Mouse (Mus musculus): Measurements from ENCODE around the gene Numbl. TPM values are rescaled to one million over a fixed set of nuclear protein-coding genes. Genes with fewer than 3 reads are reported as not detected.

Numbl gene
- total RNA-seq, 1 experiment = 14.1 TPM

- Histone ChIP-seq H3K36me3 (ENCODE audit: control insufficient read depth, insufficient read depth, low read length, poor library complexity, severe bottlenecking) (peaks cover 31% of the 10 kb centered on the region; the same call in 1 of the 2 replicates), H3K9me3 (ENCODE audit: control insufficient read depth, insufficient read depth, low read depth, low read length) (no peaks in the 10 kb centered on the region), H3K4me3 (ENCODE audit: insufficient read depth in 1 of 2, low read depth in 1 of 2, low read length in 2 of 2, poor library complexity in 1 of 2, severe bottlenecking in 1 of 2) (peak overlapping the region; percentile 4 to 63), H3K9ac (ENCODE audit: insufficient read depth, low read depth, low read length, poor library complexity, severe bottlenecking) (peak overlapping the region; percentile 58; the same call in 1 of the 2 replicates), H3K4me1 (ENCODE audit: control insufficient read depth in 2 of 2, insufficient read depth in 2 of 2, low read length in 2 of 2, poor library complexity in 1 of 2) (peaks cover 0 to 12% of the 10 kb centered on the region in 2 experiments; a peak in 2 of 4 replicates), H3K27ac (ENCODE audit: insufficient read depth, low read depth, low read length, poor library complexity, severe bottlenecking) (peak overlapping the region; percentile 30)
- DNase-seq (ENCODE audit: low read depth, low spot score) = peak; percentile 93
- in situ Hi-C loops (cut with MboI; ENCODE audit: low sequenced_read_pairs in 2 of 2, unreplicated experiment in 2 of 2) = no loop called here
- 0 out of 2 replicates have a peak, but pooled peaks have one; percentile 18 for TF ChIP-seq HCFC1 (IDR thresholded peaks at IDR 0.05; ENCODE audit: borderline replicate concordance, insufficient read depth, low read length)
- no peak for TF ChIP-seq ZNF384 (IDR thresholded peaks at IDR 0.05; ENCODE audit: low read depth, low read length)
- TF ChIP-seq ZC3H11A (IDR thresholded peaks at IDR 0.05; ENCODE audit: borderline replicate concordance, low read depth, low read length) = 0 out of 2 replicates have a peak, but pooled peaks have one; percentile 0
Measured at GRCm38 (mm10) chr7:27273739-27274351, 15.6 kb downstream of the Numbl start.

GRCm38 (mm10) chr7:27274916-27275315, 16.7 kb downstream of the Numbl start:
- no peak overlapping the region; the same call in 1 of the 2 replicates for H3K27ac ChIP-seq (ENCODE audit: insufficient read depth, low read depth, low read length, poor library complexity, severe bottlenecking)
- H3K9ac ChIP-seq (ENCODE audit: insufficient read depth, low read depth, low read length, poor library complexity, severe bottlenecking) = 0 out of 2 replicates have a peak overlapping the region, but pooled peaks have one; percentile 36
- in situ Hi-C loops (cut with MboI; ENCODE audit: low sequenced_read_pairs in 2 of 2, unreplicated experiment in 2 of 2) = loop anchor here in 1 of 2 experiments (25.0 kb wide), 1 partner anchor 412 kb away; the partner anchor contains the start of gene Zfp607b
- H3K36me3 ChIP-seq (ENCODE audit: control insufficient read depth, insufficient read depth, low read length, poor library complexity, severe bottlenecking) = peaks cover 33% of the 10 kb centered on the region; the same call in 1 of the 2 replicates
- no peak overlapping the region for H3K4me3 ChIP-seq (ENCODE audit: insufficient read depth in 1 of 2, low read depth in 1 of 2, low read length in 2 of 2, poor library complexity in 1 of 2, severe bottlenecking in 1 of 2)
- peaks cover 0 to 12% of the 10 kb centered on the region in 2 experiments; a peak in 2 of 4 replicates for H3K4me1 ChIP-seq (ENCODE audit: control insufficient read depth in 2 of 2, insufficient read depth in 2 of 2, low read length in 2 of 2, poor library complexity in 1 of 2)
- H3K9me3 ChIP-seq (ENCODE audit: control insufficient read depth, insufficient read depth, low read depth, low read length) = no peaks in the 10 kb centered on the region
- TF ChIP-seq HCFC1 (IDR thresholded peaks at IDR 0.05; ENCODE audit: borderline replicate concordance, insufficient read depth, low read length) = no peak
- TF ChIP-seq ZC3H11A (IDR thresholded peaks at IDR 0.05; ENCODE audit: borderline replicate concordance, low read depth, low read length) = no peak
- no peak for TF ChIP-seq CHD2 (IDR thresholded peaks at IDR 0.05; ENCODE audit: low read depth, low read length)
- no peak for DNase-seq (ENCODE audit: low read depth, low spot score)

DNA sequence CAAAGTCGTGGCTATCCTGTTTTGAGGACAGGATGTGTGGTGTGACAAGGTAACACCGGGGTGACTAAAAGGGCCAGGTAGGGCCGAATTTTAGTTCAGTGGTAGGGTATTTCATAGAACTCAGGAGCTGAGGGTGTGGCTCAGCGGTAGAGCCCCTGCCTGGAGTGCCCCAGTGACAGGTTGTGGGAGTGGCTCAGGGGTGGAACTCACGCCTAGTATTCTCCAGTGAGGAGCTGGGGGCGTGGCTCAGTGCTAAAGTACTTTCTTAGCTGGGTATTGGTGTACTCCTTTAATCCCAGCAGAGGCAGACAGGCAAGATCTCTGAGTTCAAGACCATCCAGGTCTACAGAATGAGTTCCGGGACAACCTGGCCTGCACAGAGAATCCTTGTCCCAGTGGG, 17.8 kb downstream of the Numbl start:
- peaks cover 0 to 12% of the 10 kb centered on the region in 2 experiments; a peak in 2 of 4 replicates for H3K4me1 ChIP-seq (ENCODE audit: control insufficient read depth in 2 of 2, insufficient read depth in 2 of 2, low read length in 2 of 2, poor library complexity in 1 of 2)
- in situ Hi-C loops (cut with MboI; ENCODE audit: low sequenced_read_pairs in 2 of 2, unreplicated experiment in 2 of 2) = loop anchor here in 1 of 2 experiments (25.0 kb wide), 1 partner anchor 411 kb away; the partner anchor contains the start of gene Zfp607b
- peaks cover 33% of the 10 kb centered on the region; the same call in 1 of the 2 replicates for H3K36me3 ChIP-seq (ENCODE audit: control insufficient read depth, insufficient read depth, low read length, poor library complexity, severe bottlenecking)
- H3K9ac ChIP-seq (ENCODE audit: insufficient read depth, low read depth, low read length, poor library complexity, severe bottlenecking) = no peak overlapping the region
- TF ChIP-seq MAFK (IDR thresholded peaks at IDR 0.05; ENCODE audit: insufficient read depth, low read depth, low read length) (no peak), ZNF384 (IDR thresholded peaks at IDR 0.05; ENCODE audit: low read depth, low read length) (no peak), CHD2 (IDR thresholded peaks at IDR 0.05; ENCODE audit: low read depth, low read length) (no peak), HCFC1 (IDR thresholded peaks at IDR 0.05; ENCODE audit: borderline replicate concordance, insufficient read depth, low read length) (no peak), ZC3H11A (IDR thresholded peaks at IDR 0.05; ENCODE audit: borderline replicate concordance, low read depth, low read length) (no peak)
- no peak overlapping the region for H3K4me3 ChIP-seq (ENCODE audit: insufficient read depth in 1 of 2, low read depth in 1 of 2, low read length in 2 of 2, poor library complexity in 1 of 2, severe bottlenecking in 1 of 2)
- no peak overlapping the region for H3K27ac ChIP-seq (ENCODE audit: insufficient read depth, low read depth, low read length, poor library complexity, severe bottlenecking)
- H3K9me3 ChIP-seq (ENCODE audit: control insufficient read depth, insufficient read depth, low read depth, low read length) = no peaks in the 10 kb centered on the region
- DNase-seq (ENCODE audit: low read depth, low spot score) = peak; percentile 56

DNA sequence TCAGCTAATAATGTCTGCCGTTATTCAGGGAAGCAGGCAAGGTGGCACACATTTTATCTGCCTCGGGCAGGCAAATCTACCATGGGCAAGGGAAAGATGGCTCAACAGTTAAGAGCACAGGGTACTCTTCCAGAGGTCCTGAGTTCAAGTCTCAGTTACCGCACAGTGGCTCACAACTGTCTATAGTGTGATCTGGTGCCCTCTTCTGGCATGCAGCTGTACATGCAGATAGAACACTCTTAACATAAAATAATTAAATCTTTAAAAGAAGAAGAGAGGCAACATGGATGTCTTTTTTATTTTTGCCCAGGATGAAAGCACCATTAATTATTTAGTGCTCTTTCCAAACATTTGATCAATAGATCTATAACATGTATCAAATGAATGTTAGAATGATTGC, 19.0 kb downstream of the Numbl start:
- Histone ChIP-seq H3K4me3 (ENCODE audit: insufficient read depth in 1 of 2, low read depth in 1 of 2, low read length in 2 of 2, poor library complexity in 1 of 2, severe bottlenecking in 1 of 2) (no peak overlapping the region), H3K4me1 (ENCODE audit: control insufficient read depth in 2 of 2, insufficient read depth in 2 of 2, low read length in 2 of 2, poor library complexity in 1 of 2) (peaks cover under 1 to 19% of the 10 kb centered on the region in 2 experiments; a peak in 2 of 4 replicates), H3K9me3 (ENCODE audit: control insufficient read depth, insufficient read depth, low read depth, low read length) (no peaks in the 10 kb centered on the region), H3K27ac (ENCODE audit: insufficient read depth, low read depth, low read length, poor library complexity, severe bottlenecking) (no peak overlapping the region), H3K9ac (ENCODE audit: insufficient read depth, low read depth, low read length, poor library complexity, severe bottlenecking) (no peak overlapping the region), H3K36me3 (ENCODE audit: control insufficient read depth, insufficient read depth, low read length, poor library complexity, severe bottlenecking) (peaks cover 33% of the 10 kb centered on the region; the same call in 1 of the 2 replicates)
- in situ Hi-C loops (cut with MboI; ENCODE audit: low sequenced_read_pairs in 2 of 2, unreplicated experiment in 2 of 2) = loop anchor here in 1 of 2 experiments (25.0 kb wide), 1 partner anchor 410 kb away; the partner anchor contains the start of gene Zfp607b
- TF ChIP-seq ZC3H11A (IDR thresholded peaks at IDR 0.05; ENCODE audit: borderline replicate concordance, low read depth, low read length) (0 out of 2 replicates have a peak, but pooled peaks have one; percentile 3), HCFC1 (IDR thresholded peaks at IDR 0.05; ENCODE audit: borderline replicate concordance, insufficient read depth, low read length) (no peak)
- no peak for DNase-seq (ENCODE audit: low read depth, low spot score)
